Mouse (Mus musculus) urinary bladder, adult 2 months (tissue): ENCODE measurements at regions not wholly inside any gene's neighbourhood (a gene's known extent, or its start where the extent isn't known, plus 50 kb on each side); places are given as distances from the start of the nearest gene placed in this dataset.
"Not testable (repeated sequence)": the region's sequence is repeated elsewhere in the genome, so short reads cannot be mapped to it uniquely, and the experiment has no call there.

Experiments
- DNase-seq: peaks from one replicate; pipeline ENCODE4 v3.0.0; 2022; ENCODE audit warnings: low spot score

GRCm38 (mm10) chrX:50675356-50675755, 165.5 kb upstream of the Stk26 start:
- DNase-seq = no peak

GRCm38 (mm10) chrX:50657835-50658565, 182.8 kb upstream of the Stk26 start:
- no peak for DNase-seq

- DNase-seq = no peak
These were observed 183.5 kb upstream of the Stk26 start for GRCm38 (mm10) chrX:50657180-50657834.

- DNase-seq = not testable (repeated sequence)
These were observed 185.5 kb upstream of the Stk26 start for GRCm38 (mm10) chrX:50655380-50655779.

- no peak for DNase-seq
These were observed 199.5 kb upstream of the Stk26 start for GRCm38 (mm10) chrX:50641347-50641746.

- no peak for DNase-seq
These were observed 205.2 kb upstream of the Stk26 start for GRCm38 (mm10) chrX:50635634-50636033.

GRCm38 (mm10) chrX:50634842-50635615, 205.8 kb upstream of the Stk26 start:
- DNase-seq = peak; percentile 58

- DNase-seq = no peak
These were observed 204.2 kb upstream of the Olfr1324 start for GRCm38 (mm10) chrX:50632536-50632935.

GRCm38 (mm10) chrX:50625336-50625735, 197.0 kb upstream of the Olfr1324 start:
- DNase-seq = no peak

GRCm38 (mm10) chrX:50622984-50623455, 194.7 kb upstream of the Olfr1324 start:
- peak; percentile 54 for DNase-seq

GRCm38 (mm10) chrX:50620909-50621308, 192.6 kb upstream of the Olfr1324 start:
- DNase-seq = no peak

GRCm38 (mm10) chrX:50619919-50620318, 191.6 kb upstream of the Olfr1324 start:
- DNase-seq = peak; percentile 78

GRCm38 (mm10) chrX:50618936-50619335, 190.6 kb upstream of the Olfr1324 start:
- DNase-seq = no peak

GRCm38 (mm10) chrX:50616920-50617319, 188.6 kb upstream of the Olfr1324 start:
- DNase-seq = peak; percentile 80

GRCm38 (mm10) chrX:50614874-50615273, 186.6 kb upstream of the Olfr1324 start:
- not testable (repeated sequence) for DNase-seq

- peak; percentile 58 for DNase-seq
These were observed 186.1 kb upstream of the Olfr1324 start for GRCm38 (mm10) chrX:50614367-50614766.

GRCm38 (mm10) chrX:50611765-50612591, 183.7 kb upstream of the Olfr1324 start:
- DNase-seq = peak; percentile 67

GRCm38 (mm10) chrX:50608141-50608540, 179.8 kb upstream of the Olfr1324 start:
- DNase-seq = not testable (repeated sequence)

GRCm38 (mm10) chrX:50607636-50608035, 179.3 kb upstream of the Olfr1324 start:
- DNase-seq = peak; percentile 71

- not testable (repeated sequence) for DNase-seq
These were observed 177.2 kb upstream of the Olfr1324 start for GRCm38 (mm10) chrX:50605517-50605916.

- DNase-seq = peak; percentile 54
These were observed 176.7 kb upstream of the Olfr1324 start for GRCm38 (mm10) chrX:50604995-50605394.
